Mouse (Mus musculus) hindbrain, embryonic 16.5 days (tissue): Measurements from ENCODE around the gene Olfr648. TPM values are rescaled to one million over a fixed set of nuclear protein-coding genes. Genes with fewer than 3 reads are reported as not detected.

Experiments used
- polyA plus RNA-seq: library from polyadenylated mRNA; unstranded; fragments of >200 nt; fragmentation: Nextera tagmentation; extraction: Ambion mirVana; gene quantifications from 2 replicates; pipeline ENCODE4 v1.2.1, GENCODE M21; 2015

Gene Olfr648
- polyA plus RNA-seq, 1 experiment from 2014 or later: 0.45 TPM

Other genes starting within 250 kb of the Olfr648 start
- not detected in 2 replicates for gene Olfr632, start 249.0 kb downstream of the Olfr648 start, polyA plus RNA-seq
- not detected in 2 replicates for gene Olfr633, start 239.0 kb downstream of the Olfr648 start, polyA plus RNA-seq
- gene Olfr635, start 212.2 kb downstream of the Olfr648 start, polyA plus RNA-seq: not detected in 2 replicates
- gene Olfr638, start 184.6 kb downstream of the Olfr648 start, polyA plus RNA-seq: not detected in 2 replicates
- gene Olfr639, start 166.1 kb downstream of the Olfr648 start, polyA plus RNA-seq: 0.03 TPM in 1 of 2 replicates, not detected in the other
- gene Olfr640, start 157.8 kb downstream of the Olfr648 start, polyA plus RNA-seq: not detected in 2 replicates
- gene Olfr641, start 147.9 kb downstream of the Olfr648 start, polyA plus RNA-seq: not detected in 2 replicates
- not detected in 2 replicates for gene Olfr642, start 130.7 kb downstream of the Olfr648 start, polyA plus RNA-seq
- gene 4930516K23Rik, start 121.9 kb downstream of the Olfr648 start, polyA plus RNA-seq: not detected in 2 replicates
- not detected in 2 replicates for gene Olfr644, start 111.5 kb downstream of the Olfr648 start, polyA plus RNA-seq
- gene Olfr645, start 97.9 kb downstream of the Olfr648 start, polyA plus RNA-seq: not detected in 2 replicates
- gene Olfr646, start 78.5 kb downstream of the Olfr648 start, polyA plus RNA-seq: not detected in 2 replicates
- gene Ubqln5, start 53.6 kb downstream of the Olfr648 start, polyA plus RNA-seq: not detected in 2 replicates
- gene Olfr643, start 46.0 kb downstream of the Olfr648 start, polyA plus RNA-seq: not detected in 2 replicates
- gene Ubqln3, start 40.1 kb downstream of the Olfr648 start, polyA plus RNA-seq: not detected in 2 replicates
- not detected in 2 replicates for gene Ubqlnl, start 32.8 kb downstream of the Olfr648 start, polyA plus RNA-seq
- gene Olfm5, start 18.6 kb downstream of the Olfr648 start, polyA plus RNA-seq: not detected in 2 replicates
- gene Olfr649, start 12.6 kb upstream of the Olfr648 start, polyA plus RNA-seq: not detected in 2 replicates
- 0.30 and 0.41 TPM in 2 replicates for gene Trim6, start 35.4 kb upstream of the Olfr648 start, polyA plus RNA-seq
- 0.97 and 1.2 TPM in 2 replicates for gene Trim34a, start 61.1 kb upstream of the Olfr648 start, polyA plus RNA-seq
- gene Trim5, start 104.7 kb upstream of the Olfr648 start, polyA plus RNA-seq: 0.21 and 0.24 TPM in 2 replicates
- 1.7 and 2.1 TPM in 2 replicates for gene Trim12a, start 132.1 kb upstream of the Olfr648 start, polyA plus RNA-seq
- not detected in 2 replicates for gene Trim34b, start 146.1 kb upstream of the Olfr648 start, polyA plus RNA-seq
- gene Trim12c, start 170.0 kb upstream of the Olfr648 start, polyA plus RNA-seq: 1.2 and 1.4 TPM in 2 replicates
- gene Trim30b, start 186.5 kb upstream of the Olfr648 start, polyA plus RNA-seq: not detected in 2 replicates
- gene Trim30c, start 217.4 kb upstream of the Olfr648 start, polyA plus RNA-seq: 0.09 and 0.14 TPM in 2 replicates